Mouse (Mus musculus) gonadal fat pad, adult 2 months (tissue): Measurements from ENCODE around the gene Cdkl4. TPM values are rescaled to one million over a fixed set of nuclear protein-coding genes. Genes with fewer than 3 reads are reported as not detected.

Experiments used
- DNase-seq: peaks from one replicate; pipeline ENCODE4 v3.0.0-alpha.2; 2012; ENCODE audit warnings: low read depth
- polyA plus RNA-seq: library from polyadenylated mRNA; depleted of rRNA; stranded (reverse); fragments of >200 nt; gene quantifications from 2 replicates; pipeline ENCODE4 v1.2.3, GENCODE M21; 2012

Cdkl4 gene
- polyA plus RNA-seq, 1 experiment: 1.7 TPM

DNA sequence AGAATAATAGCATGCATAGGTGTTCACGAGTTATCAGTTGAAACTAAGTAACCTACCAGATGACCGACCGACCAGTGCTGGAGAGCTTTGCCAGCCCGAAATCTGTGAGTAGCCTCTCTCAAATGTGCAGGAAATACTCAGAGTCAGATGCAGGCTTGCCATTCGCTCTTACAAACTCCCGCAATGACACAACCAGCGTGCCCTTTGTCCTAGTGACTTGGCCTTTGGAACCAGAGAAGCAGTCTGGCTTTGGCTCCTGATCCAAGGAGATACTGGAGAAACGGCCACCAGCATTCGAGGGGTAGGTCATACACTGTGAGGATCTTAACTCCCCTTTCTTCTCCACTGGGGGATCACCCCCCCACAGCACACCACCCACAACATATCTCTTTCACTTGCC, 61.7 kb downstream of the Cdkl4 start:
- no peak for DNase-seq

DNA sequence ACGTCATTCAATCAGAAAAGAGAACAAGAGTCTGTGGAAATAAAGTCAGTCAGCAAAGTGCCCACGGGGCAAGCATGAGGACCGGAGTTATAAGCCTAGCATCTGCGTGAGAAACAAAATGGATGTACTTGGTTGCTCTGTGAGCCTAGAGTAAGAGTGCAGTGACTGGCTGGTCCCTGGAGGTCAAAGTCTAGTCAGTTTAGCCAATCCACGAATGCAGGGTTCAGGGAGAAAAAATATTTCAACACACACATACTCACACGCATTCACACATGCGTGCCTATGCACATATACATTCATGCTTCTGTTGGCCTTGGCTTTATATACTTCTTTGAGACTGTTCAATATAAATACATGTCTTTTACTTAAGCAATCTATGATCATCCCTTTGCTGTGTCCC, 62.1 kb downstream of the Cdkl4 start:
- no peak for DNase-seq

GRCm38 (mm10) chr17:80513766-80514165, 63.8 kb downstream of the Cdkl4 start:
- DNase-seq: no peak

- no peak for DNase-seq
Measured at GRCm38 (mm10) chr17:80510459-80510855, 67.2 kb downstream of the Cdkl4 start.

GRCm38 (mm10) chr17:80509494-80510458, 67.8 kb downstream of the Cdkl4 start:
- DNase-seq: no peak

DNA sequence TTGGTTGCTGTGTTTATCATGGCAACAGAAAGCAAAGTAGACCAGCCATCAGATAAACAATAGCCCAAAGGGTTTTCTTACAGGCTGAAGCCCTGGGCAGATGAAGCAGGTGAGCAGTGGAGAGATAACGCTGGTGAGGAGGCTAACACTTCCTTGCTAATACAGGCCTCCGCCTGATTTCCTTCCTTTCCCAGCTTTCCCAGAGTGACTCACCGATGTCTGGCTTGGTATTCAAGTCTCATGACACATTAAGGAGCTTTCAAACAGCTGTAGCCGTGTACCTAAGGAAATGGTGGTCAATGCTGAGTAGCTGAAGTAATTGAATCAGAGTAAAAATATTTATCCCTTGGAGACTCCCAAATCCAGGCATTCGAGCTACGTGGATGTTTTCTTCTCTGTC, 71.8 kb downstream of the Cdkl4 start:
- DNase-seq: no peak

DNA sequence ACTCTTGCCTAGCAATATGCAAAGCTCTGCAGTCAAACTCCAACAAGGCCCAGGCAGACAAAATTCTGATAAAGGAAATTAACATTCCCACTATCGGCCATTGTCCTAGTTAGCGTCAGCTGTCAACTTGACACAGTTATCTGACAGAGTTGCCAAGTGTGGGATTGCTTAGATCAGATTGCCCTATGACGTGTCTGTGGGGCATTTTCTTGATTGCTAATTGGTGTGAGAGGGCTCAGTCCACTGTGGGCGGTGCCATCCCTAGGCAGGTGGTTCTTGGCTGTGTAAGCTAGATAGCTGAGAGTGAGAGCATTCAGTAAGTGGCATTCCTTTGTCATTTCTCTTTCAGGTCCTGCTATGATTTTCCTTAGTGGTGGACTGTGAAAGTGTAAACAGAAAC, 72.3 kb downstream of the Cdkl4 start:
- no peak for DNase-seq

DNA sequence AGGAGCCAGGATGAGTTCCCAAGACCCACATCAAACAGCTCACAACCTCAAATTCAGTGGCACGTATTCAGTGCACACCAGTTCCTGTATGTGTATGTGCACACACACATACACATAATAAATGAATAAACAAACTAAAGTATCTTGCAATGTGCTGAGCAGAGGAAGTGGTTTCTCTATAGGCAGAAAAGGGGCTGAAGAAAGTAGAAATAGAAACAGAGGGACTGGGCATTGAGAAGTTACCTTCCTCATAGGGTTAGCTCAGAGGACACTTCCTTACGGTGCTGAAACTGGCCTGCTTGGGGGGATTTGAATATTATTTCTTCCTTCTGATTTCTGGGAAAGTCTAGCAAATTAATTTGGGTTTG, 75.8 kb downstream of the Cdkl4 start:
- no peak for DNase-seq

DNA sequence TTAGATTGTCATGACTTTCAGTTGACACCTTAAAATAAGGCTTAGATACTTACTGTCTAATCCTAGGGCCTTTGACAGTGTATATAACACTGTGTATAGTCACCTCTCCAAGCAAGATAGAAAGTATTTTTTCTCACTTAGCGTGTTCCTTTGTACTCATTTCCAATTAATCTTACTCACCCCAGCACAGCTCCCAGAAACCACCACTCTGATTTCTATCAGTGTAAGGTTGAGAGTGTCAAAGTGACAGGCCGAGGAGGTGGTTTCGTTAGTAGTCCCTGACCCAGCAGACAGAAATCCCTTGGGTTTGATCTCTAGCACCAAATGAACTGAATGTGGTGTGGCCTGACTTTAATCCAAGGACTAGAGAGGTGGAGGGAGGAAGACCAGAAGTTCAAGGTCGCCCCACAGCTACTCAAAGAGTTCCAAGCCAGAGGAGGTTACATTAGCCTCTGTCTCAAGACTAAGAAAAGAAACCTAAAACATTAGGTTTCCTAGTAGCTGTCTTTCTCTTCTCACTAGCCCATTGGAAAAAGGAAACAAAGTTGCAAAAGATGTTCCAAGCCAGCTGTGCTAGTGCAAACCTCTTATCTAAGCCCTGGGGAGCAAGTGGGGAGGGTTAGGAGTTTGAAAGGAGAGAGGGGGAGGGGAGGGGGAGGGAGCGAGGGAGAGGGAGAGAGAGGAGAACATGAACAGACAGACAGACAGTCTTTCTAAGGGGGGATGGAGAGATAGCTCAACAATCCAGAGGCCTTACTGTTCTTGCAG, 76.4 kb downstream of the Cdkl4 start:
- no peak for DNase-seq

DNA sequence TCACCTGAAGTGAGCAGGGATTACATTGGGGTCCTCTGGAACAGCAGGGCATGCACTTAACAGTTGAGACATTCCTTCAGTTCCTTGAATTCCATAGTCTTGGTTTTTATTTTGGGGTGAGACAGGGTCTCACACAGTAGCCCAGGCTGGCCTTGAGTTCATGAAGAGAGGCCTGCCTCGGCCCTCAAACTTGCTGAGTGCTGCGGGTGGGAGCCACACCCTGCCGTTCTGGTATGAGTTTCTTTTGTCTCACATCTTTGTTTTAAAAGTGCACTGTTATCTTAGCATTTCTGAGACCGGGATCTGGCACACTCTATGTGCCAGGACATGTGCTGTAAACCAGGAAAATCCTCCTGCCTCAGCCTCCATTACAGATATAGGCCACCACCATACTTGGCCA, 77.6 kb downstream of the Cdkl4 start:
- no peak for DNase-seq

GRCm38 (mm10) chr17:80498600-80499268, 78.9 kb downstream of the Cdkl4 start:
- no peak for DNase-seq

DNA sequence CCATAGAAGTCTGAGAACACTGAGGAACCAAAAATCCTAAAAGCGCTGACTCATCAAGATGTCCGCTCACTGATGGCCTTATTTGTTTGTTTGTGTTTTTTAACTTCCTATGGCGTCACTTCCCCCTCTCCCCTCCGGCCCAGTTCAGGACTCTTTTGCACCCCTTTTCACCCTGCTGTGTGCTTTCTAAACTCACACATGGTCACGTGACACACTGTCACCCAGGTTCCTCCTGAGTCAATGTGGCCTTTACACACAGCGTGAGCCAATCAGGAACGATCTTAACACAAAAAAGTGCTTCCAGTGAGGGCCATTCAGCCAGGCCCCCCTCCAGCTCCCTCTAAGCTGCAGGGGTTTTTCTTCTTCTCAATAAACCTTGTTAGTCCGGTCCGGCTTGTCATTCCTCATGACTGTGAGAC, 80.4 kb downstream of the Cdkl4 start:
- no peak for DNase-seq

GRCm38 (mm10) chr17:80496607-80497170, 80.9 kb downstream of the Cdkl4 start:
- DNase-seq: no peak

- DNase-seq: no peak
Measured at GRCm38 (mm10) chr17:80496185-80496584, 81.4 kb downstream of the Cdkl4 start.

DNA sequence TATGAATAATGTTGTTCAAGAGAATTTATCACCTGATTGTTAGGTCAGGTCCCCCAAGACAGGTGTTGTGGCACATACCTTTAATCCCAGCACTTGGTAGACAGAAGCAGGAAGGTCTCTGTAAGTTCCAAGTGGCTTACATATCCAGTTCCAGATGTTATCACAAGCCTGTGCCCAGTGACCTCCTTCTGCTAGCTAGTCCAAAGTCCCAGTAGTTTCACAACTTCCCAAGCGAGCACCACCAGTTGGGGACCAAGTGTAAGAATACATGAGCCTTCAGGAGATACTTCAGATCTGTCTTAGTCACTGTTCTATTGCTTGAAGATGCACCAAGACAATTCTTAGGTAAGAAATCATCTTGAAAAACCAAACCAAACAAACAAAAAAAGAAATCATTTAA, 83.7 kb downstream of the Cdkl4 start:
- DNase-seq: no peak

DNA sequence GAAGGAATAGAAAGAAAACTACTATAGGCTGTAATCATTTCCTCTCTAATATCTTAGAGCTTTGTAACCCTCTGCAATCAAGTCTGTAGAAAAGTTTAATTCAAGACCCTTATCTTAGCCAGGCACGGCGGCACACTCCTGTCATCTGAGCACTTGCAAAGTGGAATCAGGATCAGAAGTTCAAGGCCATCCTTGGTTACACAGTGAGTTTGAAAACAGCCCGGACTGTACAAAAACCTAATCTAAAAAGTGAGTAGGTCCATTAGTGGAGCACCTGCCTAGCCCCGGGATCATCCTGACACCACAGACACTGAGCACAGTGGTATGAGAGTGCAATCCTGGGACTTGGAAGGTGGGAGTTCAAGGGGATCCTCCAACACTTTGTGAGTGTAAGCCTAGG, 84.8 kb downstream of the Cdkl4 start:
- DNase-seq: no peak

GRCm38 (mm10) chr17:80492274-80492673, 85.3 kb downstream of the Cdkl4 start:
- DNase-seq: no peak

- DNase-seq: no peak
Measured at GRCm38 (mm10) chr17:80490166-80490565, 87.4 kb downstream of the Cdkl4 start.

DNA sequence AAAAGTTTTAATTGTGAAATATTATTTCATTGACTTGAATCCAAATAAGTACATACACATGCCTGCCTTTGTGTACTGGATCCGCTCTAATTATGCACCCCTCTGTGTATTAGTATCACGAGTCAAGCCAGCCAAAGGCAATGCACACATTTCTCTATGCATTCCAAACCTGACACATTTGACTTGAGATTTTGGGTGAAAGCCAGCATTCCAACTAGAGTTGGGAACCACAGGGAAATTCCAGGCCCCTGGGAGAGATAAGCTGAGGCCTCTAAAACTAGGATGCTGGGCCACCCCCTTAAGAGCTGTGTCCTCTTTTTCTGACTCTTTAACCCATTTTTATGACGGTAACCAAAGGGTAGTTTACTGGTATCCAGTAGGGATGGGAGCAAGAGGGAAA, 88.7 kb downstream of the Cdkl4 start:
- DNase-seq: no peak

- no peak for DNase-seq
Measured at GRCm38 (mm10) chr17:80485160-80485559, 92.5 kb downstream of the Cdkl4 start.

GRCm38 (mm10) chr17:80480855-80481224, 96.8 kb downstream of the Cdkl4 start:
- DNase-seq: no peak
